Mouse (Mus musculus): ENCODE data around the gene Gm10665.
"Not testable (repeated sequence)": the region's sequence is repeated elsewhere in the genome, so short reads cannot be mapped to it uniquely, and the experiment has no call there.

Gm10665 gene

GRCm38 (mm10) chr7:22463975-22464374 is at the start of gene Gm10665:
Gene Gm10665, minus strand, starts transcription at chr7:22464075.
- not testable (repeated sequence) for DNase-seq

GRCm38 (mm10) chr7:22499578-22499977 is 35.7 kb upstream of the Gm10665 start, which contains the start of gene Vmn1r151:
Gene Vmn1r151, minus strand, starts transcription at chr7:22499678.
- DNase-seq = not testable (repeated sequence)

DNA sequence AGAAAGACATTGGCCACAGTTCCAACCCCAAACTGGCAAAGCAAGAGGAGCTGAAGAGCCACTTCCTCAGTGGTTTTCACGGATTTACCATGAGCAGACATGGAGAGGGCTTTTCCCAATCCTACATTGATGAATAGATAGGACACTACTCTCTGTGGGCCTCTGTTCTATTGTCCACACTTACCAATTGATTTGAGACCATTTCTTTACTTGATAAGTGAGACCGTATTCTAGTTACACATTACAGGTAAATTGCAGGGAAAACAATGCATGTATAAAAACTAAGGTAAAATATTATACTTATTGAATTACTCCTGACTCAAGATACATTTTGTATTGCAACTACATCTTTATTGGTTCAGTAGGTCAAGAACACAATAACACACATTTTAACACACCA is 25.7 kb downstream of the Gm10665 start, which contains the start of gene Vmn1r149:
Vmn1r149 (minus strand) TSS at position 101 of the 400 bp plus-strand sequence.
- not testable (repeated sequence) for DNase-seq

DNA sequence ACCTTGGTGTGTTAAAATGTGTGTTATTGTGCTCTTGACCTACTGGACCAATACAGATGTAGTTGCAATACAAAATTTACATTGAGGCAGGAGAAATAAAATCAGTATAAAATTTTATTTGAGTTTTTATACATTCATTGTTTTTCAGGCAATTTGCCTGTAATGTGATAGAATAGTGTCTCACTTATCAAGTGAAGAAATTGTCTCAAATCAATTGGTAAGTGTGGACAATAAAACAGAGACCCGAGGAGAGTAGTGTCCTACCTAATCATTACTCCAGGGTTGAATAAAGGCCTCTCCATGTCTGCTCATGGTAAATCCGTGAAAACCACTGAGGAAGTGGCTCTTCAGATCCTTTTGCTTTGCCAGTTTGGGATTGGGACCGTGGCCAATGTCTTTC is 50.6 kb downstream of the Gm10665 start, which contains the start of gene Vmn1r148:
Vmn1r148 (plus strand) TSS at position 301 of the 400 bp plus-strand sequence.
- not testable (repeated sequence) for DNase-seq
